Mouse (Mus musculus): ENCODE results near the gene Ephx1. TPM values are rescaled to one million over a fixed set of nuclear protein-coding genes. Genes with fewer than 3 reads are reported as not detected.
A peak's percentile ranks its signal among the peaks of the same experiment; 100 is the strongest.
"Not testable (repeated sequence)": the region's sequence is repeated elsewhere in the genome, so short reads cannot be mapped to it uniquely, and the experiment has no call there.

The Ephx1 gene
- polyA plus RNA-seq, 1 experiment from 2014 or later, result 1.4 TPM

DNA sequence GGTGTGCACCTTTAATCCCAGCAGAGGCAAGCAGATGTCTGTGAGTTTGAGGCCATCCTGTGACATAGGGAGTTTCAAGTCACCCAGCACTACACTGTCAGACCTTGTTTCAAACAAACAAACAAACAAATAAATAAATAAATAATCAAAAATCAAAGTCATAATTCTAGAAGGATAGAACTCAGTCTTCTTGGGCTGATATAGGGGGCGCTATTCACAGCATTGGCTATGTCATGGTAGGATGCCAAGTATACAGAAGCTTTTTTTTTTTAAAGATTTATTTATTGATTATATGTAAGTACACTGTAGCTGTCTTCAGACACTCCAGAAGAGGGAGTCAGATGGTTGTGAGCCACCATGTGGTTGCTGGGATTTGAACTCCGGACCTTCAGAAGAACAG is 81.9 kb downstream of the Ephx1 start:
- H3K36me3 ChIP-seq (replicated peaks; ENCODE audit: control insufficient read depth, insufficient read depth, low read depth, low read length); ATAC-seq (replicated peaks; ENCODE audit: insufficient number of reproducible peaks, low FRiP score, low TSS enrichment, low read depth); H3K4me1 ChIP-seq (ENCODE audit: control insufficient read depth, insufficient read depth, low read length); H3K9ac ChIP-seq (replicated peaks; ENCODE audit: low read length); DNase-seq (ENCODE audit: low spot score); H3K4me2 ChIP-seq (ENCODE audit: low read depth, low read length); H3K9me3 ChIP-seq (replicated peaks; ENCODE audit: control insufficient read depth, low read length); H3K4me3 ChIP-seq (ENCODE audit: low read depth, low read length); H3K27ac ChIP-seq (replicated peaks; ENCODE audit: low read depth, low read length): not testable (repeated sequence)
- WGBS, result 69% methylated on average over 2 of the region's 2 CpGs
- peaks cover 43% of the 10 kb centered on the region for H3K27me3 ChIP-seq (ENCODE audit: control insufficient read depth, insufficient read depth, low read length)

DNA sequence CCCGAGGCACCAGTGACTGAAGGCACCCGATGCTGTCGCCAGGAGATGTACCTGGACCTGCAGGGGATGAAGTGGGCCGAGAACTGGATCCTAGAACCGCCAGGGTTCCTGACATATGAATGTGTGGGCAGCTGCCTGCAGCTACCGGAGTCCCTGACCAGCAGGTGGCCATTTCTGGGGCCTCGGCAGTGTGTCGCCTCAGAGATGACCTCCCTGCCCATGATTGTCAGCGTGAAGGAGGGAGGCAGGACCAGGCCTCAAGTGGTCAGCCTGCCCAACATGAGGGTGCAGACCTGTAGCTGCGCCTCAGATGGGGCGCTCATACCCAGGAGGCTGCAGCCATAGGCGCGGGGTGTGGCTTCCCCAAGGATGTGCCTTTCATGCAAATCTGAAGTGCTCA is 83.1 kb downstream of the Ephx1 start:
- H3K27ac ChIP-seq (replicated peaks; ENCODE audit: low read depth, low read length); ATAC-seq (replicated peaks; ENCODE audit: insufficient number of reproducible peaks, low FRiP score, low TSS enrichment, low read depth); H3K36me3 ChIP-seq (replicated peaks; ENCODE audit: control insufficient read depth, insufficient read depth, low read depth, low read length); H3K4me1 ChIP-seq (ENCODE audit: control insufficient read depth, insufficient read depth, low read length); H3K9ac ChIP-seq (replicated peaks; ENCODE audit: low read length); H3K9me3 ChIP-seq (replicated peaks; ENCODE audit: control insufficient read depth, low read length); H3K4me3 ChIP-seq (ENCODE audit: low read depth, low read length); H3K4me2 ChIP-seq (ENCODE audit: low read depth, low read length); DNase-seq (ENCODE audit: low spot score): not testable (repeated sequence)
- WGBS, result 10% methylated on average over 13 of the region's 13 CpGs
- H3K27me3 ChIP-seq (ENCODE audit: control insufficient read depth, insufficient read depth, low read length), result peaks cover 42% of the 10 kb centered on the region

GRCm38 (mm10) chr1:180936610-180937398 is 83.9 kb downstream of the Ephx1 start:
- peak overlapping the region; percentile 36 for H3K4me2 ChIP-seq (ENCODE audit: low read depth, low read length)
- H3K9me3 ChIP-seq (replicated peaks; ENCODE audit: control insufficient read depth, low read length); ATAC-seq (replicated peaks; ENCODE audit: insufficient number of reproducible peaks, low FRiP score, low TSS enrichment, low read depth); H3K4me1 ChIP-seq (ENCODE audit: control insufficient read depth, insufficient read depth, low read length); DNase-seq (ENCODE audit: low spot score); H3K36me3 ChIP-seq (replicated peaks; ENCODE audit: control insufficient read depth, insufficient read depth, low read depth, low read length); H3K9ac ChIP-seq (replicated peaks; ENCODE audit: low read length); H3K27ac ChIP-seq (replicated peaks; ENCODE audit: low read depth, low read length): not testable (repeated sequence)
- peaks cover 42% of the 10 kb centered on the region for H3K27me3 ChIP-seq (ENCODE audit: control insufficient read depth, insufficient read depth, low read length)
- H3K4me3 ChIP-seq (ENCODE audit: low read depth, low read length), result peak overlapping the region; percentile 19; the same call in 1 of the 2 replicates
- 2% methylated on average over 33 of the region's 41 CpGs for WGBS

- no peak within 1 kb of the TSS for H3K27ac ChIP-seq (replicated peaks; ENCODE audit: low read depth, low read length)
- H3K4me1 ChIP-seq (ENCODE audit: control insufficient read depth, insufficient read depth, low read length), result no peaks in the 10 kb centered on the region
- no peak within 1 kb of the TSS for H3K4me2 ChIP-seq (ENCODE audit: low read depth, low read length)
- H3K36me3 ChIP-seq (replicated peaks; ENCODE audit: control insufficient read depth, insufficient read depth, low read depth, low read length), result no peaks in the 10 kb centered on the region
- no peak for ATAC-seq (replicated peaks; ENCODE audit: insufficient number of reproducible peaks, low FRiP score, low TSS enrichment, low read depth)
- no peaks in the 10 kb centered on the region for H3K9me3 ChIP-seq (replicated peaks; ENCODE audit: control insufficient read depth, low read length)
- DNase-seq (ENCODE audit: low spot score), result no peak
- H3K4me3 ChIP-seq (ENCODE audit: low read depth, low read length), result no peak within 1 kb of the TSS
- WGBS, result 9% methylated on average over 21 of the region's 21 CpGs
- H3K9ac ChIP-seq (replicated peaks; ENCODE audit: low read length), result no peak within 1 kb of the TSS
- H3K27me3 ChIP-seq (ENCODE audit: control insufficient read depth, insufficient read depth, low read length), result peaks cover 32% of the 10 kb centered on the region
These were observed 86.0 kb downstream of the Ephx1 start, which contains the start of gene Lefty1 for GRCm38 (mm10) chr1:180934467-180935419. Lefty1 (plus strand) TSS chr1:180935022.

DNA sequence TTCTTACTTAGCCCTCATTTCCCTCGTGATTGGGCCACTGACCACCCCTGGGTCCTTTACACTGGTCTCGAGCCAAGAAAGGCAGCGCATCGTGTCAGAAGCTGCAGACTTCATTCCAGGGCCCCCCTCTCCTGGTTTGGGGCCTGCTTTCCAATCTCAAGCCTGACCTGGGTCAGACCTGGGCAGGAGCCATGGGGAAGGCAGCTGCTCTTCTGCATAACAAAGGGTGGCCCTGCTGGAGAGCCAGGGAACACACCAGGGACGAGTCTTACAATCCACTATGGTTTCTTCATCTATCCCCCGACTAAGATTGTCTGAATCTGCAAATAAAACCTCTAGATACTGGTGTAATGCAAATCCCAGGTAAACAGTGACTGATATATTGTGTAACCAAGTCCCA is 87.0 kb downstream of the Ephx1 start:
- Histone ChIP-seq H3K4me1 (ENCODE audit: control insufficient read depth, insufficient read depth, low read length) (no peaks in the 10 kb centered on the region), H3K9ac (replicated peaks; ENCODE audit: low read length) (no peak overlapping the region), H3K4me2 (ENCODE audit: low read depth, low read length) (no peak overlapping the region), H3K27me3 (ENCODE audit: control insufficient read depth, insufficient read depth, low read length) (peaks cover 32% of the 10 kb centered on the region), H3K9me3 (replicated peaks; ENCODE audit: control insufficient read depth, low read length) (no peaks in the 10 kb centered on the region), H3K27ac (replicated peaks; ENCODE audit: low read depth, low read length) (no peak overlapping the region), H3K36me3 (replicated peaks; ENCODE audit: control insufficient read depth, insufficient read depth, low read depth, low read length) (no peaks in the 10 kb centered on the region), H3K4me3 (ENCODE audit: low read depth, low read length) (no peak overlapping the region)
- ATAC-seq (replicated peaks; ENCODE audit: insufficient number of reproducible peaks, low FRiP score, low TSS enrichment, low read depth) (no peak), DNase-seq (ENCODE audit: low spot score) (no peak)
- 18% methylated on average over 6 of the region's 6 CpGs for WGBS

DNA sequence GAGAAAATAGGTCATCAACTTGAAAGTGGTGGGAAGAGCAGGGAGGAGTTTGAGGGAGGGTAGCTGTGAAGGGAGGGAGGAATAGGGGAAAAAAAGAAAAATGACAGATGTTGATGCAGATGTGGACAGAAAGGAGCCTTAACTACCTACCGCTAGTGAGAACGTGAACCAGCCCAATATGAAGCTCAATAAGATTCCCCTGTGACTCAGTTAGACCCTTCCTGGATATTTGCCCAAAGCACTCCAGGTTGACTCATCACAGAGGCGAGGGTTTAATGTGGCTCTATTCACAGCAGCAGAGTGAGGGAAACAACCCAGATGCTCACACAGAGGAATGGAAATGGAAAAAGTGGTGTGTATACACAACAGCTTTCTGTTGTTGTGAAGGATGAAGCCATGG is 89.6 kb downstream of the Ephx1 start:
- no peak overlapping the region for H3K9ac ChIP-seq (replicated peaks; ENCODE audit: low read length)
- H3K4me1 ChIP-seq (ENCODE audit: control insufficient read depth, insufficient read depth, low read length), result no peaks in the 10 kb centered on the region
- ATAC-seq (replicated peaks; ENCODE audit: insufficient number of reproducible peaks, low FRiP score, low TSS enrichment, low read depth) (no peak), DNase-seq (ENCODE audit: low spot score) (no peak)
- H3K27me3 ChIP-seq (ENCODE audit: control insufficient read depth, insufficient read depth, low read length), result peaks cover 22% of the 10 kb centered on the region
- no peak overlapping the region for H3K27ac ChIP-seq (replicated peaks; ENCODE audit: low read depth, low read length)
- H3K36me3 ChIP-seq (replicated peaks; ENCODE audit: control insufficient read depth, insufficient read depth, low read depth, low read length), result no peaks in the 10 kb centered on the region
- no peaks in the 10 kb centered on the region for H3K9me3 ChIP-seq (replicated peaks; ENCODE audit: control insufficient read depth, low read length)
- no peak overlapping the region for H3K4me2 ChIP-seq (ENCODE audit: low read depth, low read length)
- no peak overlapping the region for H3K4me3 ChIP-seq (ENCODE audit: low read depth, low read length)
- WGBS, result 86% methylated on average over 3 of the region's 3 CpGs

DNA sequence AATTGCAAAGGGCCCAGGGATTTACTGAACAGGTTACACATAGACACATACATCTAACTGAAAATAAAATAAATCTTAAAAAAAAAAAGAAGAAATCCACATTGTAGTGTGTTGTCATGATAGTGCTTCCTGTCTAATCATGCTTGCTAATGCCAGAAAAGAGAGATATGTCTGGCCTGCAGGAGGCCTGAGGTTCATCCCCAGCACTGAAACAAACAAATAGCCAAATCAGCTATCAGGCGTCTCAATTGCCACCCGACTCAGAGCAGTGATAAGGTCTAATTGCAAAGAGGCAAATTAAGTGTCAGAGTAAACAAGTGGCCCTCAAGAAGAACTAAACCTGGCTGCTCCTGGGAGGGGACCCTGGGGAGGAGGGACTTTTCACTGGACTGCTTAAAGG is 91.1 kb downstream of the Ephx1 start:
- no peak for DNase-seq (ENCODE audit: low spot score)
- Histone ChIP-seq H3K4me1 (ENCODE audit: control insufficient read depth, insufficient read depth, low read length) (no peaks in the 10 kb centered on the region), H3K9me3 (replicated peaks; ENCODE audit: control insufficient read depth, low read length) (no peaks in the 10 kb centered on the region), H3K4me3 (ENCODE audit: low read depth, low read length) (no peak overlapping the region), H3K4me2 (ENCODE audit: low read depth, low read length) (no peak overlapping the region), H3K9ac (replicated peaks; ENCODE audit: low read length) (no peak overlapping the region), H3K27me3 (ENCODE audit: control insufficient read depth, insufficient read depth, low read length) (peaks cover 8% of the 10 kb centered on the region), H3K36me3 (replicated peaks; ENCODE audit: control insufficient read depth, insufficient read depth, low read depth, low read length) (no peaks in the 10 kb centered on the region), H3K27ac (replicated peaks; ENCODE audit: low read depth, low read length) (no peak overlapping the region)
- 59% methylated on average over 2 of the region's 2 CpGs for WGBS
- ATAC-seq (replicated peaks; ENCODE audit: insufficient number of reproducible peaks, low FRiP score, low TSS enrichment, low read depth), result no peak

- Histone ChIP-seq H3K4me3 (ENCODE audit: low read depth, low read length) (no peak overlapping the region), H3K36me3 (replicated peaks; ENCODE audit: control insufficient read depth, insufficient read depth, low read depth, low read length) (no peaks in the 10 kb centered on the region), H3K9ac (replicated peaks; ENCODE audit: low read length) (no peak overlapping the region), H3K4me2 (ENCODE audit: low read depth, low read length) (no peak overlapping the region), H3K4me1 (ENCODE audit: control insufficient read depth, insufficient read depth, low read length) (no peaks in the 10 kb centered on the region), H3K9me3 (replicated peaks; ENCODE audit: control insufficient read depth, low read length) (no peaks in the 10 kb centered on the region), H3K27me3 (ENCODE audit: control insufficient read depth, insufficient read depth, low read length) (no peaks in the 10 kb centered on the region), H3K27ac (replicated peaks; ENCODE audit: low read depth, low read length) (no peak overlapping the region)
- WGBS, result 69% methylated on average over 4 of the region's 4 CpGs
- no peak for ATAC-seq (replicated peaks; ENCODE audit: insufficient number of reproducible peaks, low FRiP score, low TSS enrichment, low read depth)
- no peak for DNase-seq (ENCODE audit: low spot score)
These were observed 94.4 kb downstream of the Ephx1 start for GRCm38 (mm10) chr1:180926286-180926685.

Data from embryonic facial prominence, embryonic 11.5 days (tissue).